In genomic region chr17:4738717-4739485, GRCm38 (mm10) we compare ENCODE assay signal across 14 mouse cellular contexts.
A peak's percentile ranks its signal among the peaks of the same experiment; 100 is the strongest.
DNase-seq lines count a peak whose midpoint lies in the region; ATAC-seq and TF ChIP-seq lines count a peak whose summit lies in the region.
"Had no signal": no experiment of that assay in that cellular context is flagged by ENCODE, and none has a peak within 500 bp of the region (broad histone marks: within the 10 kb centered on the region; RNA-seq: fewer than 3 reads in every experiment).

No protein-coding gene starts in this region.

- no peak for ATAC-seq in heart, embryonic 11.5 days (replicated peaks; ENCODE audit: insufficient number of reproducible peaks, low FRiP score, low TSS enrichment)
- no peak for ATAC-seq in inflammation-experienced regulatory T-cells, adult 6 months

- H3K36me3 ChIP-seq in heart, embryonic 11.5 days (ENCODE audit: control insufficient read depth, insufficient read depth, low read length): no peaks in the 10 kb centered on the region
- no peaks in the 10 kb centered on the region for H3K36me3 ChIP-seq in thymus, adult 2 months (ENCODE audit: control insufficient read depth, insufficient read depth, low read length)
- H3K36me3 ChIP-seq: embryonic facial prominence, embryonic 15.5 days had no signal

- no peak overlapping the region for H3K4me2 ChIP-seq in heart, embryonic 11.5 days
- H3K4me2 ChIP-seq: embryonic facial prominence, embryonic 15.5 days had no signal

- no peak for TF ChIP-seq POLR2A in cerebellum, adult 2 months (IDR thresholded peaks at IDR 0.05; ENCODE audit: borderline replicate concordance, insufficient read depth, low read length)
- TF ChIP-seq POLR2A in thymus, adult 2 months (IDR thresholded peaks at IDR 0.05; ENCODE audit: control insufficient read depth, extremely low read depth, insufficient read depth, low read length, poor library complexity): no peak

- H3K9me3 ChIP-seq in heart, embryonic 11.5 days (replicated peaks; ENCODE audit: control insufficient read depth, low read length): no peaks in the 10 kb centered on the region
- H3K9me3 ChIP-seq: embryonic facial prominence, embryonic 15.5 days had no signal

- no peak for TF ChIP-seq CTCF in cerebellum, adult 2 months (IDR thresholded peaks at IDR 0.05; ENCODE audit: borderline replicate concordance, insufficient read depth, low read depth, low read length)
- TF ChIP-seq CTCF in thymus, adult 2 months (IDR thresholded peaks at IDR 0.05; ENCODE audit: borderline replicate concordance, control insufficient read depth, extremely low read depth, insufficient read depth, low read length, poor library complexity): no peak

- WGBS in cerebellum, adult 2 months: 24% methylated on average over 7 of the region's 7 CpGs
- WGBS in heart, embryonic 11.5 days (ENCODE audit: insufficient replicate concordance): 12% methylated on average over 7 of the region's 7 CpGs
- WGBS in thymus, adult 2 months: 79% methylated on average over 7 of the region's 7 CpGs

- no peak overlapping the region for H3K27ac ChIP-seq in cerebellum, adult 2 months (ENCODE audit: insufficient read depth, low read length)
- no peak overlapping the region for H3K27ac ChIP-seq in heart, embryonic 11.5 days (ENCODE audit: low read depth, low read length)
- no peak overlapping the region for H3K27ac ChIP-seq in thymus, adult 2 months (ENCODE audit: control insufficient read depth, insufficient read depth, low read length)
- H3K27ac ChIP-seq: embryonic facial prominence, embryonic 15.5 days; liver, embryonic 14.5 days; macrophage had no signal

- H3K4me3 ChIP-seq in cerebellum, adult 2 months (replicated peaks; ENCODE audit: insufficient read depth, low read depth, low read length): no peak overlapping the region
- H3K4me3 ChIP-seq in heart, embryonic 11.5 days (ENCODE audit: low read depth, low read length): no peak overlapping the region
- H3K4me3 ChIP-seq in thymus, adult 2 months (ENCODE audit: control insufficient read depth, insufficient read depth, low read length): no peak overlapping the region
- H3K4me3 ChIP-seq: embryonic facial prominence, embryonic 15.5 days had no signal

- no peak overlapping the region for H3K9ac ChIP-seq in heart, embryonic 11.5 days (ENCODE audit: low read depth, low read length)
- H3K9ac ChIP-seq: embryonic facial prominence, embryonic 15.5 days; liver, embryonic 14.5 days had no signal

- no peaks in the 10 kb centered on the region; the same call in 1 of the 2 replicates for H3K4me1 ChIP-seq in cerebellum, adult 2 months (ENCODE audit: control insufficient read depth, insufficient read depth, low read length)
- no peaks in the 10 kb centered on the region for H3K4me1 ChIP-seq in heart, embryonic 11.5 days (ENCODE audit: control insufficient read depth, insufficient read depth, low read length)
- no peaks in the 10 kb centered on the region; the same call in 1 of the 2 replicates for H3K4me1 ChIP-seq in thymus, adult 2 months (replicated peaks; ENCODE audit: control insufficient read depth, insufficient read depth, low read length)
- H3K4me1 ChIP-seq: embryonic facial prominence, embryonic 15.5 days had no signal

- no peaks in the 10 kb centered on the region for H3K27me3 ChIP-seq in cerebellum, adult 2 months (ENCODE audit: control insufficient read depth, insufficient read depth, low read length)
- H3K27me3 ChIP-seq in heart, embryonic 11.5 days (ENCODE audit: control insufficient read depth, insufficient read depth, low read length): no peaks in the 10 kb centered on the region
- H3K27me3 ChIP-seq in thymus, adult 2 months (ENCODE audit: control insufficient read depth, insufficient read depth, low read length): no peaks in the 10 kb centered on the region
- H3K27me3 ChIP-seq: embryonic facial prominence, embryonic 15.5 days had no signal

- peak; percentile 28 to 41 for DNase-seq in cerebellum, postnatal 10 days
- DNase-seq in cerebellum, adult 2 months: no peak
- peak; percentile 8 to 17 for DNase-seq in heart, adult 9 months (ENCODE audit: low spot score in 2 of 2)
- DNase-seq in thymus, adult 2 months: peak; percentile 3
- DNase-seq in thymus, adult 18-20 months: no peak
- peak; percentile 43 for DNase-seq in thymus, postnatal 4 days
- DNase-seq: adrenal gland, postnatal 25 days; cerebellum, adult 8-10 months; kidney, postnatal 36 days had no signal

Comparison
In these comparisons a context has a peak if more than half of its experiments do, and no peak if none do; other contexts are left out.
1. DNase-seq: peak in cerebellum, postnatal 10 days (2 of 2), heart, adult 9 months (2 of 2), thymus, adult 2 months (single experiment) and thymus, postnatal 4 days (single experiment); none in cerebellum, adult 2 months (0 of 2) and thymus, adult 18-20 months (0 of 2).